Mouse (Mus musculus) left cerebral cortex, adult 2 months (tissue): ENCODE results near the gene Slc7a8. TPM values are rescaled to one million over a fixed set of nuclear protein-coding genes. Genes with fewer than 3 reads are reported as not detected.
A peak's percentile ranks its signal among the peaks of the same experiment; 100 is the strongest.

ENCODE experiments used
- DNase-seq, 2 experiments: peaks; one replicate each; pipeline ENCODE4 v3.0.0; 2021 to 2022; ENCODE audit warnings: low spot score in 2 of 2, mixed read lengths in 1 of 2; ENCODE audit errors: extremely low spot score in 1 of 2
- H3K27ac ChIP-seq: fragments of 200-600 bp; 2 replicates; pipeline ENCODE4 v1.8.1; 2022
- H3K4me3 ChIP-seq: fragments of 200-600 bp; 2 replicates; pipeline ENCODE4 v1.8.1; 2022
- CTCF ChIP-seq: fragments of 200-600 bp; IDR thresholded peaks from 2 replicates; pipeline ENCODE4 v1.8.1; 2022; ENCODE audit warnings: antibody characterized with exemption, mild to moderate bottlenecking, moderate library complexity
- intact Hi-C: fragments of 180-260 bp; cut with DNase I; formaldehyde crosslinking; loops from one replicate; pipeline ENCODE4 v1.15.1; 2025
- long read RNA-seq, 2 experiments: library from polyadenylated mRNA; stranded (forward); transcript quantifications; one replicate each; pipeline ENCODE4 v2.0.0; 2021; ENCODE audit warnings: borderline mapping rate in 2 of 2
- total RNA-seq, 2 experiments: library from RNA; stranded (reverse); gene quantifications; 2 replicates each; pipeline ENCODE4 v1.2.3; 2021

Slc7a8 gene
- total RNA-seq: 10 to 100 TPM; 54.3 to 58.6 TPM
- long read RNA-seq, experiment 1, full-length matches to known transcripts: 67 of 82 reads
- long read RNA-seq, experiment 1, partial matches to known transcripts: 5 of 82 reads
- long read RNA-seq, experiment 1, other reads (novel, unspliced or antisense): 10 of 82 reads
- long read RNA-seq, experiment 2, full-length matches to known transcripts: 37 of 56 reads
- long read RNA-seq, experiment 2, partial matches to known transcripts: 3 of 56 reads
- long read RNA-seq, experiment 2, other reads (novel, unspliced or antisense): 16 of 56 reads

DNA sequence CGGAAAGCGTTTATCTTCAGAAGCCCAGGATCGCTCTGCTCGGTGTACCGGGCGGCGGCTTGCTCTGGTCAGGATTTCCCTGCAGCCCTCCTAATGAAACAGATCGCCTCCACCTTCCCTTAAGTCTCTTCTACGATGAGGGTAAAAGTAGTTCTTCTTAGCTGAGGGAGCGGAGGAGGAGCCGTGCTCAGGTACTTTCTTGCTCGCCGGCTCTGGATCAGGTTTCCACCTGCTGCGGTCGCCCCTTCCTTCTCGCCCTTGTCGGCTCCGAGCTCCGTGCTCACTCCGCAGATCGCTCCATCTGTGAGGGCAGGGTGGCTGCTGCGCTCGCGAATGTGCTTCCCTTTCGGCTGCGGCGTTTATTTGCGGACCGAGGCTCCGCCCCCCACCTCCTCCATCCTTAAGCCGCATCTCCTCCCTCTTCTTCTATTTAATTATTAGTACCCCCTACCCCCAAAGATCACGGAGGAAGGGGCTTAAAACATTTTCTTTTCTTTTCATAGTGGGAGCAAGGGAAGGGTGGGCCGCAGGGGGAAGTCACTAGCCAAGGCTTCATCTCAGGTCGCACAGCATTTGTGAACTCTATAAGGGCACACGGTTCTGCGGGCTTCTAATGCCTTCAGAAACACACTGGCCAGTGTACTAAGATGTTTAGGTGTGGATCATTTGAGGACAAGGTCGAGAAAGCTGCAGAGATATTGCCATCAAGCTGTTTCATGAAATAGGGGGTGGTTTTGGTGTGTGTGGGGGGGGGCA, at the start of gene Slc7a8:
Gene Slc7a8 (minus strand): TSS at position 337 of the 756 bp plus-strand sequence.
- no peak for TF ChIP-seq CTCF
- Histone ChIP-seq H3K4me3 (peak within 1 kb of the TSS; percentile 76), H3K27ac (peak within 1 kb of the TSS; percentile 86)
- DNase-seq: peak; percentile 81 to 86
- intact Hi-C loops: loop anchor here (1.0 kb wide), 1 partner anchor 52 kb away; no protein-coding TSS in a partner anchor

DNA sequence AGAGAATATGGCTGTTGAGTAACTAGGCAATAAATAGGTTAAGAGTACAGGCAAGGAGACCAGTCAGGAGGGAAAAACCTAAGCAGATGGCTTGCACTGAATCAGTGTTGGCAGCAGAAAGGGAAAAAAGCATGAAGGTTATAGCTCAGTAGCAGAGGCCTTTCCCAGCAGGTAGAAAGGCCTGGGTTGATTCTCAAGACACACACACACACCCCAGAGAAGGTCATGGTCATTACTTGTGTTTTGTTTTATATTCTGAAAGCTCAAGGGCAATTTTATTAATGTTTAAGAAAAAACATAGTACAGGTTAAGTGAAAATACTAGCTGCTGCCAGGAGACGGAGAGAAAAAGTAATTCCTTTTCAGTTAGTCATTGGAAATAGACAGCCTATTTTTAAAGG, 42.0 kb upstream of the Slc7a8 start:
- TF ChIP-seq CTCF: no peak

DNA sequence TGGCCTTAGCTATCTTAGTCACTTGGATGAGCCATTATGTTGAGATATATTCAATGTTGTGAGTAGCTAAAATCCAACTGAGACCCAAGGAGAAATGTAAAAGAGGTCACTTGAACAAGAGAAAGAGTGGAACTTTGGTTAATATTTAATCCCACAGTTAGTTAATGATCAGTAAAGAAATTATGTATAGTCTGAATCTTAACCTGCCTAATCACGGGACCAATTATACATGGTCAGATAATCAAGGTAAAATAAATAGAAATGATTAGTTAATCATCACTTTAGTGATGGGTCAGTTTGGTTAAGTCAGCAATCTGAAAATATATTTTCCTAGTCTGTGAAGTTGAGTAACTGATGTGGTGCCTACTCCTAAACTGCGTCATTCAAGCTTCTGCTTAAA, 40.6 kb upstream of the Slc7a8 start:
- DNase-seq: no peak
- Histone ChIP-seq H3K4me3 (no peak overlapping the region), H3K27ac (no peak overlapping the region)
- intact Hi-C loops: no loop called here
- TF ChIP-seq CTCF: no peak

More for the DNA sequence above, 42.0 kb upstream of the Slc7a8 start:
- no peak overlapping the region for H3K27ac ChIP-seq
- intact Hi-C loops: no loop called here
- no peak for DNase-seq
- H3K4me3 ChIP-seq: no peak overlapping the region

DNA sequence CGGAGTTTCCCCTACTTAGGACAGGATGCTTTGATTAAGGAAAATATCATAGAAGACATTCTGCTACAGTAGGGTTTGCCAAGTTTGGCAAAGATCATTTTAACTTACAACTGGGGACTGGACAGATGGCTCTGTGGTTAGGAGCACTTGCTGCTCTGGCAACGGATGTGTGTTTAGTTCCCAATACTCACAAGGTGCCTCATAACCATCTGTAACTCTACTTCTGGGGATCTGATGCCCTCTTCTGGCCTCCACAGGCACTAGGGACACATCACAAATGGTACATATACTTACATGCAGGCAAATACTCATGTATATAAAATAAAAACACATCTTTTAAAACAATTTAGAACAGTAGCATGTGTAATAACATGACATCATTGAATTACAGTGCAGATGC, 36.0 kb upstream of the Slc7a8 start:
- Histone ChIP-seq H3K4me3 (no peak overlapping the region), H3K27ac (no peak overlapping the region)
- intact Hi-C loops: loop anchor here (1.0 kb wide), 1 partner anchor 103 kb away; no protein-coding TSS in a partner anchor
- DNase-seq: no peak
- peak; percentile 60 for TF ChIP-seq CTCF

DNA sequence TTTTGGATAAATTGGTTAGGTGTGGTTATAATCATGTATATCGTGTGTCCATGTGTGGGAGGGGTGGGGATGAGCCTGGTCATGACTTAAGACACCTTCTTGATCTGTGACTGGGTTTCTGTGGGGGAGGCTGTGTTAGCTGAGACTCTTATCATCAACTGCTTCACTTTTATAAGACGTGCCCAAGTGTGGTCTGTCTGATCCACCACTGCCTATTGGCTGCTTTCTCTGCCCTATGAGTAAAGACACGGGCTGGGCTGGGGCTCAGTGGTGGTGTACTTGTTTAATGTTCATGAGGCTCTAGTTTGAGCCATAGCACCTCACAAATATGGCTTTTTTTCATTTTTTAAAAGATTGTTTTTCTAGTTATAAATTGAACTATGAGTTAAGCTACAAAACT, 34.0 kb upstream of the Slc7a8 start:
- no peak for TF ChIP-seq CTCF
- Histone ChIP-seq H3K27ac (no peak overlapping the region), H3K4me3 (no peak overlapping the region)
- no peak for DNase-seq
- intact Hi-C loops: no loop called here

GRCm38 (mm10) chr14:54813991-54814390, 32.2 kb upstream of the Slc7a8 start, which contains the start of gene Rnf212b:
TSS of gene Rnf212b (plus strand) at chr14:54814141.
- H3K27ac ChIP-seq: no peak within 1 kb of the TSS
- TF ChIP-seq CTCF: no peak
- DNase-seq: no peak
- intact Hi-C loops: no loop called here
- H3K4me3 ChIP-seq: no peak within 1 kb of the TSS

DNA sequence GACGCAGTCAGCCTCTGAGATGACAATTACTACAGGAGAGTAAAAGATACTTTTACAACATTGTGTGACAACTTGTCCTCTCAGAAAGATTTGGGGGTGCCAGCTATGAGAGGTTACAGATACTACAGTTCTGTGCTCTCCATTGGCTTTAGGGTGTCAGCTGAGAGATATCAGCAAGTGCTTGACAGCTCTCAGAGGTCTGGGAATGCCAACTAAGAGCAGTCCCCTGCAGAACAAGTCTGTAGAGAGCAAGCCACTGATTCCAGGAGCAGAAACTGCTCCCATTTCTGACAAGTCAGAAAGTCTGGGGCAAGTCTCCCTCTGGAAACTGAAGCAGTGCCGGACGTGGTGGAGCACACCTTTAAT, 27.9 kb upstream of the Slc7a8 start:
- H3K4me3 ChIP-seq: no peak overlapping the region
- H3K27ac ChIP-seq: no peak overlapping the region
- intact Hi-C loops: no loop called here
- no peak for TF ChIP-seq CTCF
- no peak for DNase-seq

DNA sequence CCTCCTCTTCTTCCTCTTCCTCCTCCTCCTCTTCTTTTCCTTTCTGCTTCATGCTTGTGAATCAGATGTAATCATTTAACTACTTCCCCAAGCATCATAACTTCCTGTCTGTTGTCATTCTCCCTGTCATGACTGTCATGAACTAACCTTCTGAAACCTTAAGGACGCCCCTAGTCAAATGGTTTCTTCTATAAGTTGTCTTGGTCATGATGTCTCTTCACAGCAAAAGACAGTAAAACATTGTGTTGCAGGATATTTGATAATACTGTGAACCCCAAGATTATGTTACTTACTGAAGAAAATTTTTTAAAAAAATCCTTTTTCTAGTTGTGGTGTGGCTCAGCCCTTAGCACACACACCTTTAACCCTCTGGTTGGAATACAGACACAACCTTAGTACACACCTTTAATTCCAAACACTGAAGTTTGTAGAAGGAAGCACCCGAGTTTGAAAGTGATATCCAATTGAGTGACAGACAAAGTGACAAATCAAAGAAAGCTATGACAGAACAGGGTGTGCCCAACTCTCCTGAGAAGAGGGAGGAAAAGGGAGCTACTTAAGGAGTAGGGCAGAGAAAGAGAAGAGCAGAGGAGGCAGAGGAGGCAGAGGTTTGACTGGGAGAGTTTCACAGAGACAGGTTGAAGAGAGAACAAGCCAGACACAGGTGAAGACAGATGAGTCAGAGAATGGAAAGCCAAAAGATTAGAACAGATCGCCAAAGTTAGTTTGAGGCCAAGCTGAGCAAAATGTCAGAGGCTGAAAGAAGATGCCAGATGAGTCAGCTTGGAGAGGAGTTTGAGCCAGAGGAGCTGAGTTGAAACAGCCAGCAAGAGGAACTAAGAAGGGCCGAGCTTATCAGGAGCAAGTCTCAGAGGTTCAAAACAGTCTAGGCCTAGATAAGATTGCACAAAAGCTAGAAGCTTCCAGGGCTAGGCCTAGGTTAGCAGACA, 27.2 kb upstream of the Slc7a8 start:
- TF ChIP-seq CTCF: no peak
- H3K27ac ChIP-seq: no peak overlapping the region
- H3K4me3 ChIP-seq: no peak overlapping the region
- intact Hi-C loops: no loop called here
- no peak for DNase-seq

GRCm38 (mm10) chr14:54806124-54806523, 24.4 kb upstream of the Slc7a8 start:
- no peak for TF ChIP-seq CTCF
- H3K4me3 ChIP-seq: no peak overlapping the region
- intact Hi-C loops: no loop called here
- no peak overlapping the region for H3K27ac ChIP-seq
- no peak for DNase-seq

- TF ChIP-seq CTCF: no peak
- intact Hi-C loops: no loop called here
- DNase-seq: no peak
- H3K27ac ChIP-seq: no peak overlapping the region
- no peak overlapping the region for H3K4me3 ChIP-seq
Observed at GRCm38 (mm10) chr14:54802428-54802827, 20.7 kb upstream of the Slc7a8 start.

DNA sequence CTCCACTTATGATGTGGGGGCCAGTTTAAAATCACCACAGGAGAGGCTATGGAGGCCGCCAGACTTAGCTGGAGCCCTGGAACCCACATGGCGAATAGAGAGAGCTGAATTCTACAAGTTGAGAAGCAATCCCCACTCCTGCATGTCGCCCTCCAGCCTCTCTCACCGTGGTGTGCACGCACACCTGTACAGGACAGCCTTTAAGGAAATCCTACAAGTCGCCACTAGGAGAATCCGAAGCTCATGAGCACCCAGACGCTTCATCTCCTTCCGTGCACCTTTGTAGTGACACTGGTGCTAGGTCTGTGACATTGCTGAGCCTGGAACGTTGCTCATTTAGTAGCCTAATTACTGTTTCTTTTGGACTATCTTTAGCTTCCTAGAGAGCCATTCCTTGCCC, 17.9 kb upstream of the Slc7a8 start:
- Histone ChIP-seq H3K27ac (no peak overlapping the region), H3K4me3 (no peak overlapping the region)
- peak; percentile 36 for TF ChIP-seq CTCF
- DNase-seq: no peak
- intact Hi-C loops: no loop called here

DNA sequence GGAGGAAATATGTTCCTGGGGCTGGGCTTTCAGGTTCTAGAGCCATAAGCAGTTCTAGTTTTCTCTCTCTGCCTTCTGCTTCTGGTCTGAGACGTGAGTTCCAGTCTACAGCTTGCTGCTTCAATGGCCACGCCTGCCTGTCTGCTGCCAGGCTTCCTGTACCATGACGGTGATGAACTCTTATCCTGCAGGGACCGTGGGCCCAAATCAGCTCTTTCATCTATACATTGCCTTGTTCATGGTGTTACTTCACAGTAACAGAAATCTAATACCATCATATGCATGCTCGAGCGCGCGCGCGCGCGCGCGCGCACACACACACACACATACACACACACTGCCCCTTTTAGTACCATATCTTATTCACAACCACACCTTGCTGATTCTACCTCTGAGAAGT, 15.0 kb upstream of the Slc7a8 start:
- intact Hi-C loops: no loop called here
- no peak for DNase-seq
- no peak overlapping the region for H3K27ac ChIP-seq
- no peak for TF ChIP-seq CTCF
- H3K4me3 ChIP-seq: no peak overlapping the region
